ENCODE assay signal across 10 mouse cellular contexts in genomic region chr10:62804106-62804505, GRCm38 (mm10). TPM values are rescaled to one million over a fixed set of nuclear protein-coding genes. Genes with fewer than 3 reads are reported as not detected.
DNase-seq lines count a peak whose midpoint lies in the region; ATAC-seq and TF ChIP-seq lines count a peak whose summit lies in the region.
"Had no signal": no experiment of that assay in that cellular context is flagged by ENCODE, and none has a peak within 500 bp of the region (broad histone marks: within the 10 kb centered on the region; RNA-seq: fewer than 3 reads in every experiment).

No protein-coding gene starts in this region.

- H3K27me3 ChIP-seq in intestine, postnatal 0 days (replicated peaks; ENCODE audit: control insufficient read depth, insufficient read depth, low read length): no peaks in the 10 kb centered on the region
- no peaks in the 10 kb centered on the region for H3K27me3 ChIP-seq in intestine, embryonic 16.5 days (replicated peaks; ENCODE audit: control insufficient read depth, insufficient read depth, low read length)

- no peak for TF ChIP-seq POLR2A in brain, embryonic 14.5 days (IDR thresholded peaks at IDR 0.05; ENCODE audit: borderline replicate concordance, extremely low read depth, insufficient read depth, insufficient read length, poor library complexity, severe bottlenecking)

- no peaks in the 10 kb centered on the region for H3K4me1 ChIP-seq in intestine, postnatal 0 days (replicated peaks; ENCODE audit: control insufficient read depth, insufficient read depth, low read length)
- H3K4me1 ChIP-seq in intestine, embryonic 16.5 days (ENCODE audit: control insufficient read depth, insufficient read depth, low read length): no peaks in the 10 kb centered on the region

- ATAC-seq in intestine, postnatal 0 days: no peak
- no peak for ATAC-seq in intestine, embryonic 16.5 days
- ATAC-seq in cerebellum, adult (ENCODE audit: insufficient number of reproducible peaks, low FRiP score, low TSS enrichment): no peak

- H3K9ac ChIP-seq in intestine, postnatal 0 days (ENCODE audit: low read depth, low read length): no peak overlapping the region
- no peak overlapping the region for H3K9ac ChIP-seq in intestine, embryonic 16.5 days (ENCODE audit: low read depth, low read length)

- 79% methylated on average over 2 of the region's 2 CpGs for WGBS in intestine, postnatal 0 days
- WGBS in intestine, embryonic 16.5 days: 82% methylated on average over 2 of the region's 2 CpGs

- H3K4me2 ChIP-seq in intestine, postnatal 0 days (replicated peaks; ENCODE audit: low read depth): no peak overlapping the region
- H3K4me2 ChIP-seq in intestine, embryonic 16.5 days (ENCODE audit: low read depth, low read length): no peak overlapping the region

- no peaks in the 10 kb centered on the region for H3K36me3 ChIP-seq in intestine, postnatal 0 days (ENCODE audit: control insufficient read depth, insufficient read depth)
- no peaks in the 10 kb centered on the region for H3K36me3 ChIP-seq in intestine, embryonic 16.5 days (ENCODE audit: control insufficient read depth, insufficient read depth, low read length)

- no peak overlapping the region for H3K4me3 ChIP-seq in intestine, postnatal 0 days (ENCODE audit: low read depth, low read length)
- no peak overlapping the region for H3K4me3 ChIP-seq in intestine, embryonic 16.5 days (ENCODE audit: low read length)

- TF ChIP-seq CTCF in intestine, postnatal 0 days (IDR thresholded peaks at IDR 0.05; ENCODE audit: low read depth): peak; percentile 65
- peak; percentile 36; the same call in 1 of the 2 replicates for TF ChIP-seq CTCF in brain, embryonic 14.5 days (IDR thresholded peaks at IDR 0.05; ENCODE audit: borderline replicate concordance, extremely low read depth, insufficient read depth, insufficient read length)

- H3K9me3 ChIP-seq in intestine, postnatal 0 days (ENCODE audit: control insufficient read depth): no peaks in the 10 kb centered on the region
- H3K9me3 ChIP-seq in intestine, embryonic 16.5 days (ENCODE audit: control insufficient read depth, low read length): no peaks in the 10 kb centered on the region

- H3K27ac ChIP-seq in intestine, postnatal 0 days (ENCODE audit: low read depth, low read length): no peak overlapping the region
- H3K27ac ChIP-seq in intestine, embryonic 16.5 days (ENCODE audit: low read length): no peak overlapping the region

- DNase-seq in thymus, postnatal 0 days (ENCODE audit: low spot score): peak; percentile 39
- no peak for DNase-seq in thymus, postnatal 4 days
- DNase-seq in brain, embryonic 14.5 days (ENCODE audit: low read depth): peak; percentile 19
- DNase-seq in frontal cortex, postnatal 14 days (ENCODE audit: low spot score in 2 of 2): no peak
- no peak for DNase-seq in right cerebral cortex, postnatal 36 days (ENCODE audit: low spot score in 2 of 2)
- DNase-seq: right cerebral cortex, adult 18-20 months; thymus, adult 2 months had no signal

RNA-seq across cellular contexts. Expression of gene Ccar1, which starts 12.0 kb away (rescaled TPM):
- 45.7 and 46.8 TPM in 2 replicates for polyA plus RNA-seq in intestine, postnatal 0 days (2015; fragmentation: Nextera tagmentation; extraction: Ambion mirVana)
- polyA plus RNA-seq in intestine, embryonic 16.5 days (2015; fragmentation: Nextera tagmentation; extraction: Ambion mirVana): 101 and 103 TPM in 2 replicates
- polyA plus RNA-seq in thymus, postnatal 0 days (2015; fragmentation: Nextera tagmentation; extraction: Ambion mirVana): 84.3 and 92.1 TPM in 2 replicates
- polyA plus RNA-seq in brain, embryonic 14.5 days (2012; rRNA removed): 87.2 and 95.7 TPM in 2 replicates

Comparison
In these comparisons a context has a peak if more than half of its experiments do, and no peak if none do; other contexts are left out.
1. DNase-seq: peak in thymus, postnatal 0 days (single experiment) and brain, embryonic 14.5 days (single experiment); none in thymus, postnatal 4 days (single experiment), frontal cortex, postnatal 14 days (0 of 2) and right cerebral cortex, postnatal 36 days (0 of 2).